Mouse (Mus musculus): Measurements from ENCODE around the gene Cd302.
A peak's percentile ranks its signal among the peaks of the same experiment; 100 is the strongest.

Cd302 gene

GRCm38 (mm10) chr2:60252782-60253181 lies 31.5 kb downstream of the Cd302 start:
- no peak for DNase-seq

GRCm38 (mm10) chr2:60234506-60234905 lies 49.8 kb downstream of the Cd302 start:
- no peak for DNase-seq

GRCm38 (mm10) chr2:60233147-60233546 lies 51.1 kb downstream of the Cd302 start:
- no peak for DNase-seq

- DNase-seq = no peak
Observed at GRCm38 (mm10) chr2:60230361-60230760, 53.9 kb downstream of the Cd302 start.

- no peak for DNase-seq
Observed at GRCm38 (mm10) chr2:60228470-60228869, 55.8 kb downstream of the Cd302 start.

- DNase-seq = no peak
Observed at GRCm38 (mm10) chr2:60223489-60223888, 60.8 kb downstream of the Cd302 start.

- no peak for DNase-seq
Observed at GRCm38 (mm10) chr2:60221954-60222353, 62.3 kb downstream of the Cd302 start.

GRCm38 (mm10) chr2:60221236-60221635 lies 63.1 kb downstream of the Cd302 start:
- no peak for DNase-seq

- no peak for DNase-seq
Observed at GRCm38 (mm10) chr2:60217620-60218019, 66.7 kb downstream of the Cd302 start.

GRCm38 (mm10) chr2:60216547-60217153 lies 67.6 kb downstream of the Cd302 start:
- DNase-seq = no peak

- no peak for DNase-seq
Observed at GRCm38 (mm10) chr2:60214683-60215082, 69.6 kb downstream of the Cd302 start.

- no peak for DNase-seq
Observed at GRCm38 (mm10) chr2:60212488-60212887, 71.8 kb downstream of the Cd302 start.

- DNase-seq = no peak
Observed at GRCm38 (mm10) chr2:60210821-60211220, 73.5 kb downstream of the Cd302 start.

GRCm38 (mm10) chr2:60209703-60210651 lies 74.3 kb downstream of the Cd302 start, which contains the start of the genes Baz2b and March7:
Gene Baz2b, minus strand, starts transcription at chr2:60209839.
Gene March7, plus strand, starts transcription at chr2:60209887.
- peak; percentile 93 to 95 for DNase-seq

GRCm38 (mm10) chr2:60209122-60209611 lies 75.1 kb downstream of the Cd302 start:
- DNase-seq = peak in 1 of 2 experiments; percentile 70

GRCm38 (mm10) chr2:60205795-60206194 lies 78.5 kb downstream of the Cd302 start:
- DNase-seq = no peak

GRCm38 (mm10) chr2:60204162-60204561 lies 80.1 kb downstream of the Cd302 start:
- no peak for DNase-seq

GRCm38 (mm10) chr2:60203733-60204132 lies 80.6 kb downstream of the Cd302 start:
- no peak for DNase-seq

GRCm38 (mm10) chr2:60202900-60203530 lies 81.3 kb downstream of the Cd302 start:
- no peak for DNase-seq
